Mouse (Mus musculus) pancreas, adult 10 weeks (tissue): ENCODE measurements around the gene Smyd5. TPM values are rescaled to one million over a fixed set of nuclear protein-coding genes. Genes with fewer than 3 reads are reported as not detected.

Source experiments
- polyA plus RNA-seq: library from polyadenylated mRNA; stranded (reverse); fragments of 350-450 nt; fragmentation: Illumina TruSeq; extraction: RNeasy Lipid Tissue Mini Kit (QIAGEN cat#74804); gene quantifications from one replicate; pipeline ENCODE4 v1.2.3, GENCODE M21; 2015; ENCODE audit warnings: low read depth, low replicate concordance; ENCODE audit not compliant: insufficient read depth

Gene Smyd5
- polyA plus RNA-seq = 7.6 TPM

GRCm38 (mm10) chr6:85431842-85432431 lies at the start of gene Smyd5:
Smyd5 (plus strand) TSS chr6:85431989.

GRCm38 (mm10) chr6:85423836-85424379 lies 7.9 kb upstream of the Smyd5 start, which contains the start of gene Noto:
Noto (plus strand) TSS chr6:85423886.

GRCm38 (mm10) chr6:85450697-85451663 lies 19.2 kb downstream of the Smyd5 start, which contains the start of gene Cct7:
Cct7 (plus strand) TSS chr6:85451514.

GRCm38 (mm10) chr6:85451664-85452410 lies 20.0 kb downstream of the Smyd5 start, which contains the start of gene Pradc1:
Pradc1 (minus strand) TSS chr6:85451970.

Other genes starting within 250 kb of the Smyd5 start
- gene Emx1, start 244.6 kb upstream of the Smyd5 start, polyA plus RNA-seq = not detected
- 2.8 TPM for gene Sfxn5, start 98.6 kb upstream of the Smyd5 start, polyA plus RNA-seq
- gene Rab11fip5, start 57.4 kb upstream of the Smyd5 start, polyA plus RNA-seq = 6.9 TPM
- gene Noto, start 8.1 kb upstream of the Smyd5 start, polyA plus RNA-seq = not detected
- 45.0 TPM for gene Cct7, start 19.5 kb downstream of the Smyd5 start, polyA plus RNA-seq
- gene Pradc1, start 20.0 kb downstream of the Smyd5 start, polyA plus RNA-seq = 5.8 TPM
- gene Fbxo41, start 71.0 kb downstream of the Smyd5 start, polyA plus RNA-seq = not detected
- gene Egr4, start 81.6 kb downstream of the Smyd5 start, polyA plus RNA-seq = not detected
- 0.61 TPM for gene Alms1, start 155.5 kb downstream of the Smyd5 start, polyA plus RNA-seq